Mouse (Mus musculus): ENCODE measurements around the gene Plp2. TPM values are rescaled to one million over a fixed set of nuclear protein-coding genes. Genes with fewer than 3 reads are reported as not detected.

The Plp2 gene
- polyA plus RNA-seq, 1 experiment from 2014 or later = 56.3 TPM

DNA sequence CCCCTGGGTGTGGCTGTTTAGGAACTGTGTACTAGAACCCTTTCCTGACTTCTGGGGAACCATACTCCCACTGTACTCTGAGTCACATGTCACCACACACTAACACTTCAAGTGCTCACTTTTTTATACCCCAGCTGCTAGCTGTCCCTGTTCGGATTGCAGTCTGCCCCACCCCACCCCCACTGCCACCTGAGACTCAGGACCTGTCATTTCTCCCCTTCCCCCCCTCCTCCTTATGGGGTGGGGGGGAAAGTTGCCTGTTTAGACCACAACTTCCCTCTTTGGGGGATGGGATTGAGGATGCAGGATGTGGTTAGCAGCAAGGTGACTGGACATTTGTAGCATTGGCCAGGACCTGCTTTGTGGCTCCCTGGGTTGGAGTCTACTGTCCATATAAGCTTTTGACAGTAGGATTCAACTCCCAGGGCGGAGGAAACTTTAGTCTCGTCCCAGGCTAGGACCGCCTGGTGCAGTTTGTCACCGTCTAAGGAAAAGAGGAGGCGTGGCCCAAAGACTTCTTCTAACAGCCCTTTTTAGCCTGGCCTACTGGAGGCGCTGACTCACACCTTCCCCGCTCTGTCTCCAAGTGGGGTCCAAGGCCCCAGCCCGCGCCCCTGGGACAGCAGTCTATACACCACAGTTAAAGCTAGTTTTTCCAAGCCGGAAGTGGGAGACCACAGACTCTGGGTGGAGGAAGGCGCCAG is 2.5 kb upstream of the Plp2 start:
- Histone ChIP-seq H3K9me3 (replicated peaks; ENCODE audit: control insufficient read depth, low read length) (no peaks in the 10 kb centered on the region), H3K4me1 (ENCODE audit: control insufficient read depth, insufficient read depth, low read length) (no peaks in the 10 kb centered on the region), H3K4me3 (ENCODE audit: low read depth, low read length) (no peak overlapping the region), H3K27ac (replicated peaks; ENCODE audit: low read depth, low read length) (no peak overlapping the region), H3K9ac (replicated peaks; ENCODE audit: low read length) (no peak overlapping the region), H3K36me3 (replicated peaks; ENCODE audit: control insufficient read depth, insufficient read depth, low read depth, low read length) (no peaks in the 10 kb centered on the region), H3K27me3 (ENCODE audit: control insufficient read depth, insufficient read depth, low read length) (no peaks in the 10 kb centered on the region), H3K4me2 (ENCODE audit: low read depth, low read length) (peak overlapping the region; percentile 4; the same call in 1 of the 2 replicates)
- 36% methylated on average over 12 of the region's 12 CpGs for WGBS
- DNase-seq (ENCODE audit: low spot score) (no peak), ATAC-seq (replicated peaks; ENCODE audit: insufficient number of reproducible peaks, low FRiP score, low TSS enrichment, low read depth) (no peak)

DNA sequence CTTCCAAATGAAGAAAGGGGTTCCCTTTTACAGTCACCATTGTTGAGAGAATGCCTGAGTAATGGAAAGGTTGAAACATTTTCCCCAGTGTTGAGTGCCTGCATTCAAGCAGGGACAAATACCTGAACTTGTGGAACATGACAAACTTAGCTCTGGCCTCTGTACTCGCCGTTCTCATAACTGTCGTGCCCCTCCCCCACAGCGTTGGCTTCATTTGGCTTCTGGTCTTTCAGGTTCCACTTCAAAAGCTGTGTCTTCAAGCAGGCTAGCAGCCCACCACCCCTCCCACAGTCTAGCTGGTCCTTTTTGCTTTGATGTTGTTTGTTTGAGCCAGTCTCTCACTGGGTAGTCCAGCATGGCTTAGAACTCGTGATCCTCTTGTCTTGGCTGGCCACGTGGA is 1.5 kb upstream of the Plp2 start:
- H3K9me3 ChIP-seq (replicated peaks; ENCODE audit: control insufficient read depth, low read length) = no peaks in the 10 kb centered on the region
- DNase-seq (ENCODE audit: low spot score) = no peak
- no peak overlapping the region for H3K4me2 ChIP-seq (ENCODE audit: low read depth, low read length)
- H3K36me3 ChIP-seq (replicated peaks; ENCODE audit: control insufficient read depth, insufficient read depth, low read depth, low read length) = no peaks in the 10 kb centered on the region
- 53% methylated on average over 6 of the region's 6 CpGs for WGBS
- H3K27ac ChIP-seq (replicated peaks; ENCODE audit: low read depth, low read length) = no peak overlapping the region
- ATAC-seq (replicated peaks; ENCODE audit: insufficient number of reproducible peaks, low FRiP score, low TSS enrichment, low read depth) = no peak
- no peak overlapping the region for H3K4me3 ChIP-seq (ENCODE audit: low read depth, low read length)
- H3K4me1 ChIP-seq (ENCODE audit: control insufficient read depth, insufficient read depth, low read length) = no peaks in the 10 kb centered on the region
- no peak overlapping the region for H3K9ac ChIP-seq (replicated peaks; ENCODE audit: low read length)
- H3K27me3 ChIP-seq (ENCODE audit: control insufficient read depth, insufficient read depth, low read length) = no peaks in the 10 kb centered on the region

DNA sequence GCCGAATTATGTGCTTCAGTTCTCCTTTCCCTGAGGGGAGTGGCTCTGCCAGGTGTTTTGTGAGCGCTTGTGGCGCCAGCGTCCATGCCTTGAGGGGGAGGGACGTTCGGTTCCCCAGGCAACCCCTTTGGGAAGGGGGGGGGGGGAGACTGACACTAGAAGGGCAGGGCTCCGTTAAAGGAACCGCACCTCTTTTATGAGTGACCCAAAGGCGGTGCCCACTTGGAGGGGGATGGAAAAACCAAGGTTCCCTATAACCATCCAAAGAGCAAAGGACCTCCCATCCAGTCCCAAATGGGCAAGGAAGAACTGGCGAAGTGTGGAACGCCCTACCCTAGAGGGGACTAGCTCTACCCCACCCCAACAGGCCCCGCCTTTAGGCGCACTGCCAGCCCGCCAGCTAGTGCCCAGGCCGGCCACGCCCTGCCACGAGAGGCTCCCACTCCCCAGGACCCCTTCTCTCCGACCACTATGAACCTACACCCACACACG is 754 bp downstream of the Plp2 start:
- Histone ChIP-seq H3K9ac (replicated peaks; ENCODE audit: low read length) (peak overlapping the region; percentile 41; the same call in 1 of the 2 replicates), H3K4me2 (ENCODE audit: low read depth, low read length) (peak overlapping the region; percentile 56), H3K4me1 (ENCODE audit: control insufficient read depth, insufficient read depth, low read length) (no peaks in the 10 kb centered on the region), H3K27ac (replicated peaks; ENCODE audit: low read depth, low read length) (no peak overlapping the region), H3K4me3 (ENCODE audit: low read depth, low read length) (peak overlapping the region; percentile 37), H3K9me3 (replicated peaks; ENCODE audit: control insufficient read depth, low read length) (no peaks in the 10 kb centered on the region), H3K27me3 (ENCODE audit: control insufficient read depth, insufficient read depth, low read length) (no peaks in the 10 kb centered on the region), H3K36me3 (replicated peaks; ENCODE audit: control insufficient read depth, insufficient read depth, low read depth, low read length) (no peaks in the 10 kb centered on the region)
- DNase-seq (ENCODE audit: low spot score) (peak; percentile 47), ATAC-seq (replicated peaks; ENCODE audit: insufficient number of reproducible peaks, low FRiP score, low TSS enrichment, low read depth) (peak; percentile 46; the same call in 1 of the 2 replicates)
- 15% methylated on average over 17 of the region's 19 CpGs for WGBS

DNA sequence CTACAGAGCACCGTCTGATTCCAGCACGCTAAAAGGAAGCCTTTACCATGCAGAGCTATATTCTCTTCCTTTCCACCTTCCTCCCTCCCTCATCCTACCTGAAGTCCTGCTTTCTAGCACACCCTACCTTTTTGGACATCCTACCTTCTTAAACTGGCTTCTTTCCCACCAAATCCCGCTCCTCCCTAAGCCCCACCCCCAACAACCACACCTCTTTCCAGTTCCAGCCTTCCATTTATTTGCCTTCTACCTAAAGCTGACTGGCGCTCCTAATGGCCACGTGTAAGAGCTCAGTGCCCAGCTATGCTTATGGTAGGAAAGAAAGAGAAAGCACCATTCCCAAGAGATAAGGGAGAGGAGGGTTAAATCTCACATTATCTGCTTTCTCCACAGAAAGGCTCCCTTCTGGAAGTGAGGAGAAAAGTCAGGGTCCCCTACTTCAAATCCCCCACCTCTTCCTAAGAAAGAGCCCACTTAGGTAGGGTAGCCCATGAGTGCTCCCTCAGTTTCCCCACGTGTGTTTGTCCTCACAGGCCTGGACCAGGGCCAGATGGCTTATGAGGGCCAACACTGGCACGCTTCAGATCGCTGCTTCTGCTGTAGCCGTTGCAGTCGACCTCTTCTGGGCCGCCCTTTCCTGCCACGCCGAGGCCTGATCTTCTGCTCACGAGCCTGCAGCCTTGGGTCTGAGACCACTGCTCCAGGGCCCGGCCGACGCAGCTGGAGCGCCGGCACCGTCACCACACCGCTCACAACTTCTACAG is 5.3 kb downstream of the Plp2 start:
- H3K27me3 ChIP-seq (ENCODE audit: control insufficient read depth, insufficient read depth, low read length) = no peaks in the 10 kb centered on the region
- WGBS = 77% methylated on average over 21 of the region's 21 CpGs
- ATAC-seq (replicated peaks; ENCODE audit: insufficient number of reproducible peaks, low FRiP score, low TSS enrichment, low read depth) (no peak), DNase-seq (ENCODE audit: low spot score) (no peak)
- H3K4me2 ChIP-seq (ENCODE audit: low read depth, low read length) = no peak overlapping the region
- no peaks in the 10 kb centered on the region for H3K36me3 ChIP-seq (replicated peaks; ENCODE audit: control insufficient read depth, insufficient read depth, low read depth, low read length)
- H3K9ac ChIP-seq (replicated peaks; ENCODE audit: low read length) = no peak overlapping the region
- H3K9me3 ChIP-seq (replicated peaks; ENCODE audit: control insufficient read depth, low read length) = no peaks in the 10 kb centered on the region
- H3K27ac ChIP-seq (replicated peaks; ENCODE audit: low read depth, low read length) = no peak overlapping the region
- no peaks in the 10 kb centered on the region for H3K4me1 ChIP-seq (ENCODE audit: control insufficient read depth, insufficient read depth, low read length)
- H3K4me3 ChIP-seq (ENCODE audit: low read depth, low read length) = no peak overlapping the region

DNA sequence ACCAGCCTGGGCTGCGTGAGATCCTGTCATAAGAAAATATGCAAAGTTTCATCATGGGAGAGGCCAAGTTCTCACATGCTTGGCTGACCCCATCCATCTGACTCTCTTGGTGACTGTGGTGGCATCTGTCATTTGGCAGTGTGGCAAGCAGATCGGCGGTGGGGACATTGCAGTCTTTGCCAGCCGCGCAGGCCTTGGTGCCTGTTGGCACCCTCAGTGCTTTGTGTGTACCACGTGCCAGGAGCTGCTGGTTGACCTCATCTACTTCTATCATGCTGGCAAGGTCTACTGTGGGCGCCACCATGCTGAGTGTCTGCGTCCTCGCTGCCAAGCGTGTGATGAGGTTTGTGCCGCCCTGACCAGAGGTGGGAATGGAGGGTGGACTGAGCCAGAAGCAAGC is 6.4 kb downstream of the Plp2 start:
- Histone ChIP-seq H3K27me3 (ENCODE audit: control insufficient read depth, insufficient read depth, low read length) (no peaks in the 10 kb centered on the region), H3K27ac (replicated peaks; ENCODE audit: low read depth, low read length) (no peak overlapping the region), H3K9me3 (replicated peaks; ENCODE audit: control insufficient read depth, low read length) (no peaks in the 10 kb centered on the region), H3K4me3 (ENCODE audit: low read depth, low read length) (no peak overlapping the region), H3K9ac (replicated peaks; ENCODE audit: low read length) (no peak overlapping the region), H3K36me3 (replicated peaks; ENCODE audit: control insufficient read depth, insufficient read depth, low read depth, low read length) (no peaks in the 10 kb centered on the region), H3K4me2 (ENCODE audit: low read depth, low read length) (no peak overlapping the region), H3K4me1 (ENCODE audit: control insufficient read depth, insufficient read depth, low read length) (no peaks in the 10 kb centered on the region)
- DNase-seq (ENCODE audit: low spot score) (no peak), ATAC-seq (replicated peaks; ENCODE audit: insufficient number of reproducible peaks, low FRiP score, low TSS enrichment, low read depth) (no peak)
- 90% methylated on average over 11 of the region's 11 CpGs for WGBS

DNA sequence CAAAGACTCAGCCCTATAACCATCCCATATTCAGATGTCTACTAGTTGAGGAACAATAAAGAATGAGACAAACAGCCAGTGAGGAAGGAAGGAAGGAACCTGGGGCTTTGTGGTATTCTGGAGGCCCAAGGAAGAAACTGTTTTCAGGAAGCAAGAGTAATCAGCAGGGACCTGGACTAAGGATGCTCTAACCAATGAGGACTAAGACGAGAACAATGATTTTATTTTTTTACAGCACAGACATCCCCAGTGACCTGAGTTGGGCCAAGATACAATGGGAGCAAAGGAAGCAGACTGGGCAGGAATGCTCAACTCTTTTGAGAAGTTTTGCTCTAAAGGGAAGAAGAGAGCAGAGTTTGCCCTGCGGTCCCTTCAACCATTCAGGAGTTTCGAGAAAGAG is 8.3 kb downstream of the Plp2 start:
- Histone ChIP-seq H3K9ac (replicated peaks; ENCODE audit: low read length) (no peak overlapping the region), H3K4me2 (ENCODE audit: low read depth, low read length) (no peak overlapping the region), H3K27me3 (ENCODE audit: control insufficient read depth, insufficient read depth, low read length) (no peaks in the 10 kb centered on the region), H3K36me3 (replicated peaks; ENCODE audit: control insufficient read depth, insufficient read depth, low read depth, low read length) (no peaks in the 10 kb centered on the region), H3K9me3 (replicated peaks; ENCODE audit: control insufficient read depth, low read length) (no peaks in the 10 kb centered on the region), H3K4me1 (ENCODE audit: control insufficient read depth, insufficient read depth, low read length) (no peaks in the 10 kb centered on the region), H3K4me3 (ENCODE audit: low read depth, low read length) (no peak overlapping the region), H3K27ac (replicated peaks; ENCODE audit: low read depth, low read length) (no peak overlapping the region)
- DNase-seq (ENCODE audit: low spot score) (no peak), ATAC-seq (replicated peaks; ENCODE audit: insufficient number of reproducible peaks, low FRiP score, low TSS enrichment, low read depth) (no peak)
- 81% methylated on average over 3 of the region's 3 CpGs for WGBS

DNA sequence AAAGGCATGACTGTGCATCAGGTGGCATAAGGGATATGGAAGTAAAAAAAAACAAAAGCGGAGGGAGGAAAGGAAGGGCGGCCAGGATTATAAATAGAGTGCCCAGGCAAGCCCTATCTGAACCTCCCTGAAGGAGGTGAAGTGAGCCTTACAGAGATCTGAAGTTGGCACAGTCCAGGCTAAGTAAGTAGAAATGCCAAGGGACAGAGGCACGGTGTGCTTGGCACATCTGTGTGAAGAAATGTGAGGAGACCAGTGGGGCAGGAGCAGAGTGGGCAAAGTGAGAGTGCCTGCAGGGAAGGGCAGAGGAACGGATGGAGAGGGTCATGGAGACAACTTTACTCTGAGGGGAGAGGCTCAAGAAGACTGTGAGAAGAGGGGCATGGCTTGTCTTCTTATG is 10.1 kb downstream of the Plp2 start:
- no peaks in the 10 kb centered on the region for H3K9me3 ChIP-seq (replicated peaks; ENCODE audit: control insufficient read depth, low read length)
- DNase-seq (ENCODE audit: low spot score) = no peak

More for the DNA sequence above, 10.1 kb downstream of the Plp2 start:
- H3K4me1 ChIP-seq (ENCODE audit: control insufficient read depth, insufficient read depth, low read length) = no peaks in the 10 kb centered on the region
- H3K9ac ChIP-seq (replicated peaks; ENCODE audit: low read length) = no peak overlapping the region
- H3K36me3 ChIP-seq (replicated peaks; ENCODE audit: control insufficient read depth, insufficient read depth, low read depth, low read length) = no peaks in the 10 kb centered on the region
- no peak overlapping the region for H3K27ac ChIP-seq (replicated peaks; ENCODE audit: low read depth, low read length)
- no peaks in the 10 kb centered on the region for H3K27me3 ChIP-seq (ENCODE audit: control insufficient read depth, insufficient read depth, low read length)
- no peak overlapping the region for H3K4me2 ChIP-seq (ENCODE audit: low read depth, low read length)
- ATAC-seq (replicated peaks; ENCODE audit: insufficient number of reproducible peaks, low FRiP score, low TSS enrichment, low read depth) = no peak
- 78% methylated on average over 4 of the region's 4 CpGs for WGBS
- no peak overlapping the region for H3K4me3 ChIP-seq (ENCODE audit: low read depth, low read length)
